Mouse (Mus musculus): ENCODE measurements around the gene Hpcal4. TPM values are rescaled to one million over a fixed set of nuclear protein-coding genes. Genes with fewer than 3 reads are reported as not detected.
A peak's percentile ranks its signal among the peaks of the same experiment; 100 is the strongest.

Gene Hpcal4
- total RNA-seq, 1 experiment, result 0.67 TPM

- Histone ChIP-seq H3K4me3 (ENCODE audit: insufficient read depth in 1 of 2, low read depth in 1 of 2, low read length in 2 of 2, poor library complexity in 1 of 2, severe bottlenecking in 1 of 2) (no peak overlapping the region), H3K4me1 (ENCODE audit: control insufficient read depth in 2 of 2, insufficient read depth in 2 of 2, low read length in 2 of 2, poor library complexity in 1 of 2) (peaks cover 0 to under 1% of the 10 kb centered on the region in 2 experiments; a peak in 1 of 4 replicates), H3K27ac (ENCODE audit: insufficient read depth, low read depth, low read length, poor library complexity, severe bottlenecking) (no peak overlapping the region), H3K9me3 (ENCODE audit: control insufficient read depth, insufficient read depth, low read depth, low read length) (no peaks in the 10 kb centered on the region), H3K9ac (ENCODE audit: insufficient read depth, low read depth, low read length, poor library complexity, severe bottlenecking) (no peak overlapping the region), H3K36me3 (ENCODE audit: control insufficient read depth, insufficient read depth, low read length, poor library complexity, severe bottlenecking) (no peaks in the 10 kb centered on the region)
- DNase-seq (ENCODE audit: low read depth, low spot score), result no peak
- TF ChIP-seq HCFC1 (IDR thresholded peaks at IDR 0.05; ENCODE audit: borderline replicate concordance, insufficient read depth, low read length) (no peak), CHD2 (IDR thresholded peaks at IDR 0.05; ENCODE audit: low read depth, low read length) (no peak), ZC3H11A (IDR thresholded peaks at IDR 0.05; ENCODE audit: borderline replicate concordance, low read depth, low read length) (no peak), ZNF384 (IDR thresholded peaks at IDR 0.05; ENCODE audit: low read depth, low read length) (no peak), MAFK (IDR thresholded peaks at IDR 0.05; ENCODE audit: insufficient read depth, low read depth, low read length) (no peak)
- in situ Hi-C loops (cut with MboI; ENCODE audit: low sequenced_read_pairs in 2 of 2, unreplicated experiment in 2 of 2), result no loop called here
These were observed 24.3 kb downstream of the Hpcal4 start for GRCm38 (mm10) chr4:123207337-123207736.

- Histone ChIP-seq H3K27ac (ENCODE audit: insufficient read depth, low read depth, low read length, poor library complexity, severe bottlenecking) (no peak overlapping the region), H3K4me1 (ENCODE audit: control insufficient read depth in 2 of 2, insufficient read depth in 2 of 2, low read length in 2 of 2, poor library complexity in 1 of 2) (no peaks in the 10 kb centered on the region), H3K36me3 (ENCODE audit: control insufficient read depth, insufficient read depth, low read length, poor library complexity, severe bottlenecking) (no peaks in the 10 kb centered on the region), H3K4me3 (ENCODE audit: insufficient read depth in 1 of 2, low read depth in 1 of 2, low read length in 2 of 2, poor library complexity in 1 of 2, severe bottlenecking in 1 of 2) (no peak overlapping the region), H3K9me3 (ENCODE audit: control insufficient read depth, insufficient read depth, low read depth, low read length) (no peaks in the 10 kb centered on the region), H3K9ac (ENCODE audit: insufficient read depth, low read depth, low read length, poor library complexity, severe bottlenecking) (no peak overlapping the region)
- in situ Hi-C loops (cut with MboI; ENCODE audit: low sequenced_read_pairs in 2 of 2, unreplicated experiment in 2 of 2), result no loop called here
- DNase-seq (ENCODE audit: low read depth, low spot score), result no peak
- TF ChIP-seq HCFC1 (IDR thresholded peaks at IDR 0.05; ENCODE audit: borderline replicate concordance, insufficient read depth, low read length), result no peak
- TF ChIP-seq CHD2 (IDR thresholded peaks at IDR 0.05; ENCODE audit: low read depth, low read length), result no peak
- TF ChIP-seq ZNF384 (IDR thresholded peaks at IDR 0.05; ENCODE audit: low read depth, low read length), result peak; percentile 83
- no peak for TF ChIP-seq MAFK (IDR thresholded peaks at IDR 0.05; ENCODE audit: insufficient read depth, low read depth, low read length)
- TF ChIP-seq ZC3H11A (IDR thresholded peaks at IDR 0.05; ENCODE audit: borderline replicate concordance, low read depth, low read length), result no peak
These were observed 28.0 kb downstream of the Hpcal4 start for GRCm38 (mm10) chr4:123210996-123211395.

GRCm38 (mm10) chr4:123211453-123211852, 28.4 kb downstream of the Hpcal4 start:
- in situ Hi-C loops (cut with MboI; ENCODE audit: low sequenced_read_pairs in 2 of 2, unreplicated experiment in 2 of 2), result no loop called here

GRCm38 (mm10) chr4:123212330-123212729, 29.3 kb downstream of the Hpcal4 start:
- no peaks in the 10 kb centered on the region for H3K36me3 ChIP-seq (ENCODE audit: control insufficient read depth, insufficient read depth, low read length, poor library complexity, severe bottlenecking)
- in situ Hi-C loops (cut with MboI; ENCODE audit: low sequenced_read_pairs in 2 of 2, unreplicated experiment in 2 of 2), result no loop called here
- no peaks in the 10 kb centered on the region for H3K4me1 ChIP-seq (ENCODE audit: control insufficient read depth in 2 of 2, insufficient read depth in 2 of 2, low read length in 2 of 2, poor library complexity in 1 of 2)
- no peak overlapping the region for H3K27ac ChIP-seq (ENCODE audit: insufficient read depth, low read depth, low read length, poor library complexity, severe bottlenecking)
- no peak overlapping the region for H3K4me3 ChIP-seq (ENCODE audit: insufficient read depth in 1 of 2, low read depth in 1 of 2, low read length in 2 of 2, poor library complexity in 1 of 2, severe bottlenecking in 1 of 2)
- no peaks in the 10 kb centered on the region for H3K9me3 ChIP-seq (ENCODE audit: control insufficient read depth, insufficient read depth, low read depth, low read length)
- TF ChIP-seq CHD2 (IDR thresholded peaks at IDR 0.05; ENCODE audit: low read depth, low read length) (no peak), ZC3H11A (IDR thresholded peaks at IDR 0.05; ENCODE audit: borderline replicate concordance, low read depth, low read length) (no peak), MAFK (IDR thresholded peaks at IDR 0.05; ENCODE audit: insufficient read depth, low read depth, low read length) (no peak), HCFC1 (IDR thresholded peaks at IDR 0.05; ENCODE audit: borderline replicate concordance, insufficient read depth, low read length) (no peak), ZNF384 (IDR thresholded peaks at IDR 0.05; ENCODE audit: low read depth, low read length) (no peak)
- no peak for DNase-seq (ENCODE audit: low read depth, low spot score)
- H3K9ac ChIP-seq (ENCODE audit: insufficient read depth, low read depth, low read length, poor library complexity, severe bottlenecking), result no peak overlapping the region

More at GRCm38 (mm10) chr4:123211453-123211852, 28.4 kb downstream of the Hpcal4 start:
- Histone ChIP-seq H3K27ac (ENCODE audit: insufficient read depth, low read depth, low read length, poor library complexity, severe bottlenecking) (no peak overlapping the region), H3K4me1 (ENCODE audit: control insufficient read depth in 2 of 2, insufficient read depth in 2 of 2, low read length in 2 of 2, poor library complexity in 1 of 2) (no peaks in the 10 kb centered on the region), H3K9me3 (ENCODE audit: control insufficient read depth, insufficient read depth, low read depth, low read length) (no peaks in the 10 kb centered on the region), H3K36me3 (ENCODE audit: control insufficient read depth, insufficient read depth, low read length, poor library complexity, severe bottlenecking) (no peaks in the 10 kb centered on the region), H3K4me3 (ENCODE audit: insufficient read depth in 1 of 2, low read depth in 1 of 2, low read length in 2 of 2, poor library complexity in 1 of 2, severe bottlenecking in 1 of 2) (no peak overlapping the region), H3K9ac (ENCODE audit: insufficient read depth, low read depth, low read length, poor library complexity, severe bottlenecking) (no peak overlapping the region)
- TF ChIP-seq MAFK (IDR thresholded peaks at IDR 0.05; ENCODE audit: insufficient read depth, low read depth, low read length) (no peak), CHD2 (IDR thresholded peaks at IDR 0.05; ENCODE audit: low read depth, low read length) (no peak), ZNF384 (IDR thresholded peaks at IDR 0.05; ENCODE audit: low read depth, low read length) (no peak), HCFC1 (IDR thresholded peaks at IDR 0.05; ENCODE audit: borderline replicate concordance, insufficient read depth, low read length) (no peak), ZC3H11A (IDR thresholded peaks at IDR 0.05; ENCODE audit: borderline replicate concordance, low read depth, low read length) (no peak)
- no peak for DNase-seq (ENCODE audit: low read depth, low spot score)

- Histone ChIP-seq H3K36me3 (ENCODE audit: control insufficient read depth, insufficient read depth, low read length, poor library complexity, severe bottlenecking) (no peaks in the 10 kb centered on the region), H3K9ac (ENCODE audit: insufficient read depth, low read depth, low read length, poor library complexity, severe bottlenecking) (no peak overlapping the region), H3K27ac (ENCODE audit: insufficient read depth, low read depth, low read length, poor library complexity, severe bottlenecking) (no peak overlapping the region), H3K4me3 (ENCODE audit: insufficient read depth in 1 of 2, low read depth in 1 of 2, low read length in 2 of 2, poor library complexity in 1 of 2, severe bottlenecking in 1 of 2) (no peak overlapping the region), H3K9me3 (ENCODE audit: control insufficient read depth, insufficient read depth, low read depth, low read length) (no peaks in the 10 kb centered on the region), H3K4me1 (ENCODE audit: control insufficient read depth in 2 of 2, insufficient read depth in 2 of 2, low read length in 2 of 2, poor library complexity in 1 of 2) (no peaks in the 10 kb centered on the region)
- TF ChIP-seq ZNF384 (IDR thresholded peaks at IDR 0.05; ENCODE audit: low read depth, low read length) (no peak), CHD2 (IDR thresholded peaks at IDR 0.05; ENCODE audit: low read depth, low read length) (no peak), ZC3H11A (IDR thresholded peaks at IDR 0.05; ENCODE audit: borderline replicate concordance, low read depth, low read length) (no peak), MAFK (IDR thresholded peaks at IDR 0.05; ENCODE audit: insufficient read depth, low read depth, low read length) (no peak), HCFC1 (IDR thresholded peaks at IDR 0.05; ENCODE audit: borderline replicate concordance, insufficient read depth, low read length) (no peak)
- in situ Hi-C loops (cut with MboI; ENCODE audit: low sequenced_read_pairs in 2 of 2, unreplicated experiment in 2 of 2), result no loop called here
- DNase-seq (ENCODE audit: low read depth, low spot score), result no peak
These were observed 30.9 kb downstream of the Hpcal4 start for GRCm38 (mm10) chr4:123213975-123214374.

Data from ES-E14 (cell line).